Mouse (Mus musculus) forebrain, embryonic 14.5 days (tissue): ENCODE data around the gene Pbld2. TPM values are rescaled to one million over a fixed set of nuclear protein-coding genes. Genes with fewer than 3 reads are reported as not detected.

Source experiments
- ATAC-seq: fragments of 200-750 bp; cut with Nextera tagmentation; 2 replicates; pipeline ENCODE4 v1.8.0; 2017; ENCODE audit warnings: mild to moderate bottlenecking, moderate library complexity
- DNase-seq: peaks from one replicate; pipeline ENCODE4 v3.0.0-alpha.2; 2015; ENCODE audit warnings: low spot score
- H3K27ac ChIP-seq: fragments of 300-500 bp; sonication (generic); 2 replicates; pipeline ENCODE4 v1.5.1; 2014; ENCODE audit warnings: low read depth, mild to moderate bottlenecking, control low read depth, low read length, moderate library complexity
- H3K27me3 ChIP-seq: fragments of 300-500 bp; sonication (generic); replicated peaks from 2 replicates; pipeline ENCODE4 v1.6.1; 2014; ENCODE audit warnings: low read length, control low read depth, mixed read lengths; ENCODE audit not compliant: control insufficient read depth, insufficient read depth
- H3K36me3 ChIP-seq: fragments of 300-500 bp; sonication (generic); 2 replicates; pipeline ENCODE4 v1.6.1; 2014; ENCODE audit warnings: low read length, control low read depth; ENCODE audit not compliant: control insufficient read depth, insufficient read depth
- H3K4me1 ChIP-seq: fragments of 300-500 bp; sonication (generic); 2 replicates; pipeline ENCODE4 v1.6.1; 2014; ENCODE audit warnings: antibody characterized with exemption, low read length, control low read depth; ENCODE audit not compliant: control insufficient read depth, insufficient read depth
- H3K4me2 ChIP-seq: fragments of 300-500 bp; sonication (generic); 2 replicates; pipeline ENCODE4 v1.6.1; 2014; ENCODE audit warnings: mild to moderate bottlenecking, control low read depth, low read length
- H3K4me3 ChIP-seq: fragments of 300-500 bp; sonication (generic); 2 replicates; pipeline ENCODE4 v1.5.1; 2014; ENCODE audit warnings: low read depth, low read length, control low read depth
- H3K9ac ChIP-seq: fragments of 300-500 bp; sonication (generic); 2 replicates; pipeline ENCODE4 v1.6.1; 2014; ENCODE audit warnings: mild to moderate bottlenecking, low read length, control low read depth, moderate library complexity
- H3K9me3 ChIP-seq: fragments of 300-500 bp; sonication (generic); replicated peaks from 2 replicates; pipeline ENCODE4 v1.6.1; 2016; ENCODE audit warnings: low read length, control low read depth, mixed read lengths; ENCODE audit not compliant: control insufficient read depth
- WGBS: fragments of 180-500 bp; shearing (Covaris S2); extraction: QIAGEN DNeasy Blood & Tissue Kit; methylation state at CpG from one replicate; pipeline ENCODE4 v1.1.7; 2014; 5-methylcytosine and 5-hydroxymethylcytosine counted together
- polyA plus RNA-seq: library from polyadenylated mRNA; unstranded; fragments of >200 nt; fragmentation: Nextera tagmentation; extraction: Ambion mirVana; gene quantifications from 2 replicates; pipeline ENCODE4 v1.2.1, GENCODE M21; 2014

Gene Pbld2
- polyA plus RNA-seq, 1 experiment from 2014 or later, result 1.1 TPM

GRCm38 (mm10) chr10:63027376-63028161 lies 3.5 kb downstream of the Pbld2 start:
- no peak for ATAC-seq
- no peaks in the 10 kb centered on the region for H3K36me3 ChIP-seq
- 91% methylated on average over 10 of the region's 10 CpGs for WGBS
- H3K4me3 ChIP-seq, result no peak overlapping the region
- H3K9me3 ChIP-seq, result no peaks in the 10 kb centered on the region
- H3K9ac ChIP-seq, result no peak overlapping the region
- no peaks in the 10 kb centered on the region for H3K27me3 ChIP-seq
- peaks cover 23% of the 10 kb centered on the region for H3K4me1 ChIP-seq
- peak overlapping the region; percentile 100 for H3K27ac ChIP-seq
- no peak overlapping the region for H3K4me2 ChIP-seq
- no peak for DNase-seq

- no peak overlapping the region for H3K9ac ChIP-seq
- no peak overlapping the region for H3K4me2 ChIP-seq
- no peak for ATAC-seq
- H3K9me3 ChIP-seq, result no peaks in the 10 kb centered on the region
- WGBS, result 26% methylated on average over 4 of the region's 4 CpGs
- H3K27ac ChIP-seq, result no peak overlapping the region
- no peak for DNase-seq
- H3K27me3 ChIP-seq, result no peaks in the 10 kb centered on the region
- no peaks in the 10 kb centered on the region for H3K36me3 ChIP-seq
- H3K4me1 ChIP-seq, result peaks cover 23% of the 10 kb centered on the region
- H3K4me3 ChIP-seq, result no peak overlapping the region
Measured at GRCm38 (mm10) chr10:63028396-63028795, 4.3 kb downstream of the Pbld2 start.

GRCm38 (mm10) chr10:63032267-63032666 lies 8.2 kb downstream of the Pbld2 start:
- Histone ChIP-seq H3K4me3 (no peak overlapping the region), H3K9me3 (no peaks in the 10 kb centered on the region), H3K27ac (no peak overlapping the region), H3K27me3 (no peaks in the 10 kb centered on the region), H3K4me1 (peaks cover under 1% of the 10 kb centered on the region; the same call in 1 of the 2 replicates), H3K4me2 (no peak overlapping the region), H3K36me3 (no peaks in the 10 kb centered on the region), H3K9ac (no peak overlapping the region)
- 88% methylated on average over 3 of the region's 3 CpGs for WGBS
- no peak for DNase-seq
- ATAC-seq, result no peak

GRCm38 (mm10) chr10:63032956-63033355 lies 8.8 kb downstream of the Pbld2 start:
- no peak overlapping the region for H3K4me2 ChIP-seq
- ATAC-seq (no peak), DNase-seq (no peak)
- H3K4me1 ChIP-seq, result no peaks in the 10 kb centered on the region
- H3K27ac ChIP-seq, result no peak overlapping the region
- no peaks in the 10 kb centered on the region for H3K27me3 ChIP-seq
- H3K36me3 ChIP-seq, result no peaks in the 10 kb centered on the region
- no peak overlapping the region for H3K4me3 ChIP-seq
- H3K9ac ChIP-seq, result no peak overlapping the region
- no peaks in the 10 kb centered on the region for H3K9me3 ChIP-seq
- WGBS, result 54% methylated on average over 3 of the region's 3 CpGs

- Histone ChIP-seq H3K27ac (no peak overlapping the region), H3K9me3 (no peaks in the 10 kb centered on the region), H3K4me3 (no peak overlapping the region), H3K4me2 (no peak overlapping the region), H3K36me3 (no peaks in the 10 kb centered on the region), H3K4me1 (no peaks in the 10 kb centered on the region), H3K9ac (no peak overlapping the region), H3K27me3 (no peaks in the 10 kb centered on the region)
- ATAC-seq, result no peak
- DNase-seq, result no peak
- WGBS, result 89% methylated on average over 14 of the region's 14 CpGs
Measured at GRCm38 (mm10) chr10:63038571-63039320, 14.6 kb downstream of the Pbld2 start.

- Histone ChIP-seq H3K9ac (no peak overlapping the region), H3K9me3 (no peaks in the 10 kb centered on the region), H3K27me3 (no peaks in the 10 kb centered on the region), H3K4me1 (no peaks in the 10 kb centered on the region), H3K4me2 (no peak overlapping the region), H3K4me3 (no peak overlapping the region), H3K36me3 (no peaks in the 10 kb centered on the region), H3K27ac (no peak overlapping the region)
- no peak for DNase-seq
- no peak for ATAC-seq
- WGBS, result 55% methylated on average over 5 of the region's 5 CpGs
Measured at GRCm38 (mm10) chr10:63039867-63040628, 15.9 kb downstream of the Pbld2 start.

- Histone ChIP-seq H3K4me1 (no peaks in the 10 kb centered on the region), H3K9me3 (no peaks in the 10 kb centered on the region), H3K4me2 (no peak overlapping the region), H3K27ac (no peak overlapping the region), H3K27me3 (no peaks in the 10 kb centered on the region), H3K36me3 (no peaks in the 10 kb centered on the region), H3K4me3 (no peak overlapping the region), H3K9ac (no peak overlapping the region)
- ATAC-seq, result no peak
- DNase-seq, result peak; percentile 41
- WGBS, result 67% methylated on average over 3 of the region's 3 CpGs
Measured at GRCm38 (mm10) chr10:63043154-63043553, 19.0 kb downstream of the Pbld2 start.

- H3K27ac ChIP-seq, result no peak overlapping the region
- WGBS, result 94% methylated on average over 8 of the region's 8 CpGs
- H3K36me3 ChIP-seq, result no peaks in the 10 kb centered on the region
- no peaks in the 10 kb centered on the region for H3K27me3 ChIP-seq
- H3K4me1 ChIP-seq, result no peaks in the 10 kb centered on the region
- no peaks in the 10 kb centered on the region for H3K9me3 ChIP-seq
- H3K9ac ChIP-seq, result no peak overlapping the region
- H3K4me2 ChIP-seq, result no peak overlapping the region
- no peak for ATAC-seq
- H3K4me3 ChIP-seq, result no peak overlapping the region
- no peak for DNase-seq
Measured at GRCm38 (mm10) chr10:63047751-63048150, 23.6 kb downstream of the Pbld2 start.
